Mouse (Mus musculus): ENCODE results near the gene Bahcc1.

Gene Bahcc1

DNA sequence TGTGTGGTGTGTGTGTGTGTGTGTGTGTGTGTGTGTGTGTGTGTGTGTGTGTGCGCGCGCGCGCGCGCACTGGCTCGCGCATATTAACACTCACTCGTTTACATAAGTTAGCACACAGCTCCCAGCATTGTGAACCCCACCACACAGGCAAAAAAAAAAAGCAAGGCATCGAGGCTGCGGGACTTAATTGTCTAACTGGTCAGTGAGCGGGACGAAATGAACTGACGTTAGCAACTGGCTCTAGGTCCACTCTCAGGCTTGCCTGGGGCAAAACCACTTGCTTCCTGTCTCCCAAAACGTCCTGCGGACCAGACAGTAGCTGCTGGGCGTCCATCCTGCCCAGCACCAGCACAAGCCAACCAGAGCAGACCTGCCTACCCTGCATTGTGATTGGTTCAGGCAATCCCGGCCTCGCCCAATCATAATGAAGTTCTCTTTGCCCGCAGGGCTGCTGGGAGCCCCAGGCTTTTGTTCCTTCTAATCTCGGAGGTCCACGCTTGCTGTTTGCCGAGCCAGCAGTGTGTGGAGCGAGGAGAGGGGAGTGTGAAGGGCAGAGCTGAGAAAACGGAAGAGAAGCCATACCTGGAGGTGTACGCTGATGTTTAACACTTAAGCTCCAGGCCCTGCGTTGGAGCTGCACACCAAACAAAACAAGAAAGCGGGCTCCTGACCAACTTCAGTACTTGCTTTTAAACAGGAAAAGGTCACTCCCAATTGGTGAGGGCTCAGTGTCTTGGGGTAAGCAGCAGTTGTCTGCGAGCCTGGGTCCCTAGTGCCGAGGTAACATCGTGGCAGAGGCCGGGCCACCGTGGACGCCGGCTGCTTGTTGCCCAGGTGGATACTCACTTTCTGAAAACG lies 83.3 kb downstream of the Bahcc1 start:
- in situ Hi-C loops (cut with MboI): no loop called here

DNA sequence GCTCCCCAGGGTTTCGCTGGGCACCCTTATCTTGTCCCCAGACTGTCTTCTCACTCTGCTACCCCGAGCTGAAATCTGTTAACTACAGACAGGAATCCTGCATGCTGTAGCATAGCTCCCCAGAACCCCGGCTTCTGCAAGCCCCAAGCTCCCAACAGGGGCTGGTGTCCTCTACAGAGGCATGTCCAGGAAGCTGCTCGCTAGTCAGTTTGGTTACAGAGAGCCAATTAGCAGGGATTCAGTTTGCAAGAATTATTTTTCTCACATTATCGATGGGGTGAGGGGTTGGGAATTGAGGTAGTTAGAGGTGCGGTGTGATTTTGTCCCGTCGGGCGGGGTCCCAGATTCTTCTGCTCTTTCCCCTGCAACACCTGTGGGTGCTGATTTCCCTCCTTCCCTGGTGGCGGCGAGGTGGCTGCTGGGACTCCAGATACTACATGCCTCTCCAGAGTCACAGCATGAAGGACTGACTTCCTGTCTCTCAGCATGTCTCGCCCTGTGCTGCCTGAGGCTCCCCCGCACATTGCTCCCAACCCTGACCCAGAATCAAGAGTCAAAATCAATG lies 84.0 kb downstream of the Bahcc1 start:
- in situ Hi-C loops (cut with MboI): no loop called here

DNA sequence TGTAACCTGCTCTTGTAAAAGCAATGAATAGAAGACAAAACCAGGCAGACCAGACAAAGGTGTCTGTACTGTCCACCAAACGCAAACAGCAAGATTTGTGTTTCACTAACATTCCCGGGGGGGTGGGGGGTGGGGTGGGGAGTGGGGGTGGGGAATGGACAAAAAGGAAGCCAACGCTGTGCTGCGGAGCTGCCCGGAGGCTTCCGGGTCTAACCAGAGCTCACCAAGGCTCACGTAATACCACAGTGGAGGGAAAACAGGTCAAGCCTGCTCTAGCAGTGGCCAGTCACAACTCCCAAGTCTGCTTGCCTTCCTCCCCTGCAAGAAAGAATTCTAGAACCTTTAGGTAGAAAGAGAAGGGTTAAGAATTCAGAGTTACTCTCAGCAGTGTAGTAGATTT lies 84.7 kb downstream of the Bahcc1 start:
- in situ Hi-C loops (cut with MboI): no loop called here

DNA sequence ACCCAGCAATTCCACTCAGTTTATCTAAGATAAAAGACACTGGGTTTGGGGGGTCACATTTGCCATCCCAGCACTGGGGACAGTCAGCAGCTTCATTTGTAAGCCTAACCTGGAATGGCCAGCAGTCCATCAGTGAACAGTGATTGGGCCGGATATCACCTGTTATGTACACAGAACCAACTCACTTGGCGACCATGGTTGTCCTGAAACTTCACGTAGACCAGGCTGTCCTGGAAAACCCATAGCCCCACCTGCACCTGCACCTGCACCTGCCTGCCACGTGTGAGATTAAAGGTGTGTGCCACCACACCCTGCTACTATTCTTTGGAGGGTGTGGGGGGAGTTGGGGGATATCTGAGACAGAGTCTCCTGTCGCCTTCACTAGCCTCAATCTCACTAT lies 86.6 kb downstream of the Bahcc1 start:
- in situ Hi-C loops (cut with MboI): no loop called here

DNA sequence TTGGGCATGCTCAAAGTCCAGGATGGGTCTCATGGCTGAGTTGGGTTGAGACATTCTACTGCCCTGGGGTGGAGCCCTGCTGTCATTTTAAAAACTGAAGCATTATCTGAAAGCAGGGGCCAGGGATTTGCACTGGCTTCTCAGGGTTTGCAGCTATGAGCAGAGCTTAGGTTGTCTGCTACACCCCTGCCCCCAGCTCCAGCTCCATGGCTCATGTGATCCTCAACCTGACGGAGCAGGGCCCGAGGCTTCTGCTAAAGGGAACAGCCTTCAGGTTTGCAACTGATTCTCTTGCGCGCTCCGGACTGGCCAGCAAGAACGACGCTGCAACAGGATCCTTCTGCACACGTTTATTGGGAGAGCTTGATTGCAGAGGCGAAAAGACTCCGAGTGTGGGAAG lies 87.4 kb downstream of the Bahcc1 start:
- in situ Hi-C loops (cut with MboI): no loop called here

DNA sequence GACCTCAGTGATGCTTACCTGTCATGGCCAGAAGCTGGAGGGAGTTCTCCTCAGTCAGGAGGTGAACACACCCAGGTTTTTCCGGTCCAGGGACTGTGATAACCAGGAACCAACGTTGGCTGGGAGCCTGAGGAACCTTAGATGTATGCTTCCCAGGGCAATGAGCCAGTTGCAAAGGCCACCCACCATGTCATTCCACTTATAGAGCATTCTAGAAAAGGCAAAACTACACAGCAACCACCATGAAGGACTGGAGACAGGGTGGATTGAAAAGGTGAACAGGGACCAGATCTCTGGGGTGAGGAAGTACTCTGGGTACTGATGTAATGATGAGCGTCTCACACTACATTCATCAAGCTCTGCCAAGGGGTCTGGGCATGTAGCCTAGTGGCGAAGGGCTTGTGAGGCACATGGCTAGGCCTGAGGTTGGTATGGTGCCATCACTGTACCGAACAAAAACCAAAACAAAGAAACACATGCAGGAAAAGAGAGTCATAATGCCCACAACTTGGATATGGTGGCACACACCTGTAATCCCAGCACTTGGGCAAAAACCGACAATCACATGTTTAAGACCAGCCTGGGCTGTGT lies 102.8 kb downstream of the Bahcc1 start:
- in situ Hi-C loops (cut with MboI): no loop called here

DNA sequence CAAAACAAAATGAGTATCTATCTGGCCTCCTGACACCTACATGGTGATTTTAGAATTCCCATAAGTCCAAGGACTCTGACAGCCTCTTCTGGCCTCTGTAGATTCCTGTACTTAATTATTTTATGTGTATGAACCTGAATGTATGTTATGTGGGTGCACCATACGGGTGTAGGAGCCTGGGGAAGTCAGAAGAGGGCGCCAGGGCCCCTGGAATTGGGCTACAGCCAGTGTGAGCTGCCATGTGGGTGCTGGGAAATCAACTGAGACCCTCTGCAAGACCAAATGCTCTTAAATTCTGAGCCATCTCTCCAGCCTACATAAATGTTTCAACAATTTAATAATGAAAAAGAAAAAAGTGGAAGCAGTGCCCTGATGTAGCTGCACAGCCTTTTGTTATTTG lies 104.7 kb downstream of the Bahcc1 start:
- in situ Hi-C loops (cut with MboI): no loop called here

DNA sequence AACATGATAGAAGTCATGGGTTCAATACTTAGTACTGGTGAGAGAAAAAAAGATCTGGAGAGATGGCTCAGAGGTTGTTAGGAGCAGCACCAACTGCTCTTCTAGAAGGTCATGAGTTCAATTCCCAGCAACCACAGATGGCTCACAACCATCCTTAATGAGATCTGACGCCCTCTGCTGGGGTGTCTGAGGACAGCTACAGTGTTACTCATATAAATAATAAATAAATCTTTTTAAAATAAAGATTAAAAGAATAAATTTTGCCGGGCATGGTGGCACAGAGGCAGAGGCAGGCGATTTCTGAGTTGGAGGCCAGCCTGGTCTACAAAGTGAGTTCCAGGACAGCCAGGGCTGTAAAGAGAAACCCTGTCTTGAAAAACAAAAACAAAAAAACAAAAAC lies 106.0 kb downstream of the Bahcc1 start:
- in situ Hi-C loops (cut with MboI): no loop called here

DNA sequence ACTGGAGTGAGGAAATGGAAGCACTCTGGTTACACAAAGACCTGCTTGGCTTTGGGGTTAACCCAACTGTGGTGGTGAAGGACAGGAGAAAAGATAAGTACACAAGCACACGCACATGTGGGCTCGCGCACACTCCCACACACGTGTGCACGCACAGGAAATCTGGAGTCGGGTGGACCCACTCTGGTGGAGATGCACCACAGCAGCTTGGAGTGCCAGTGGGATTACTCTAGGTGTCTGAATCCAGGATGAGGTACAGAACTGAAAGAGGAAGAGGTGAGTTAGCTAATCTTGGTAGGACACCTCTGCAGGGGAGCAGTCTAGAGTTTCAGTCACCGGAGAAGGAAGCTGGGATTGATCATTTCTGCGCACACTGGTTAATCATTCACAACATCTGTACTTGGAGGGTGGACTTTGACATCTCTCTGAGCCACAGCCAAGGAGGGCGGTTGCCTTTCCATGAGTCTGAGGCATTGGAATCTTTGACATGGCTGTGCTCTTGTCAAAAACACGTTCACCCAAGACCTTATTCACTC lies 107.3 kb downstream of the Bahcc1 start:
- in situ Hi-C loops (cut with MboI): no loop called here

DNA sequence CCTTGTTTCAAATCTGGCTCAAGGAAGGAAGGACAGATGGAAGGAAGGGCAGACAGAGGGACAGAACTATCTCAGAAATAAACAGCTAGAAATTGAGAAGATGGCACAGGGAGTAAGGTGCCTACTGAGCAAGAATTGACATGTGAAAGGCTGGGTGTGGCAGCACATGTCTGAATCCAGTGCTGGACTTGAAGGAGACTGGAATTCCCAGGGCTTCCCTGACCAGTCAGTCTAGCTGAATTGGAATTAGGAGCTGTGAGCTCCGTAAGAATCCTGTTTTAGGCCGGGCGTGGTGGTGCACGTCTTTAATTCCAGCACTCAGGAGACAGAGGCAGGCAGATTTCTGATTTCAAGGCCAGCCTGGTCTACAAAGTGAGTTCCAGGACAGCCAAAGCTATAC lies 108.9 kb downstream of the Bahcc1 start:
- in situ Hi-C loops (cut with MboI): no loop called here
